Mouse (Mus musculus) cerebellum, adult 9-11 months (tissue): ENCODE data around the gene Vmn2r49.
"Not testable (repeated sequence)": the region's sequence is repeated elsewhere in the genome, so short reads cannot be mapped to it uniquely, and the experiment has no call there.

Experiments
- DNase-seq: peaks from one replicate; pipeline ENCODE4 v3.0.0; 2022

The Vmn2r49 gene

DNA sequence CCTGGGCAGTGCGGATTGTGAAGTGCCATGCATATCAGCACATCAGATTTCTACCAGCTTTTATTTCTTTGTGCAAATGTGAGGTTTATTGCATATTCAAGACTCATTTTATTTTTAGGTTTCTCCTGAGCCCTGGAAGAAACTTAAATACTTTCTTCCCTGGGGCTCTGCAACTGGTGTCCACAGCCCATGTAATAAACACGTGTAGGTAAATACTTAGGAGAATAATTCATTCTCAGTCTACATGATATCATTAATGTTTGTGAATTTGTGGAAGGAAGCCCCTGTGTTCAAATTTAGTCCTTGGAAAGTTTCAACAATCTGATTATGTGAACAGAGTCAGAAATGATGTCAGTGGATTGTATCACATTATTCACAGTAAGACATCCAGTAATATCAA, at the start of gene Vmn2r49:
TSS of gene Vmn2r49 (minus strand) at position 101 of the 400 bp plus-strand sequence.
- not testable (repeated sequence) for DNase-seq

DNA sequence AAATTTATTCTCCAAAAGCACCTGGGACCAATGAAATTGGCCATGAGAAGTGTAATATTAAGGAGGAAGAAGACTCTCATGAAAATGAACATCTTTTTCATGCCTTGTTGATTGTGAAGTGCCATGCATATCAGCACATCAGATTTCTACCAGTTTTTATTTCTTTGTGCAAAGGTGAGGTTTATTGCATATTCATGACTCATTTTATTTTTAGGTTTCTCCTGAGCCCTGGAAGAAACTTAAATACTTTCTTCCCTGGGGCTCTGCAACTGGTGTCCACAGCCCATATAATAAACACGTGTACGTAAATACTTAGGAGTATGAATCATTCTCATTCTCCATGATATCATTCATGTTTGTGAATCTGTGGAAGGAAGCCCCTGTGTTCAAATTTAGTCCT, 38.6 kb downstream of the Vmn2r49 start, which contains the start of gene Vmn2r48:
TSS of gene Vmn2r48 (minus strand) at position 101 of the 400 bp plus-strand sequence.
- DNase-seq = not testable (repeated sequence)
